Mouse (Mus musculus) kidney, postnatal 4 days (tissue): ENCODE measurements around the gene Cd47.
A peak's percentile ranks its signal among the peaks of the same experiment; 100 is the strongest.

ENCODE experiments used
- DNase-seq, 2 experiments: peaks; one replicate each; pipeline ENCODE4 v3.0.0; 2021; ENCODE audit warnings: mixed read lengths in 2 of 2

Gene Cd47

GRCm38 (mm10) chr16:49799597-49800561 lies at the start of gene Cd47:
Gene Cd47 (plus strand): TSS chr16:49800533.
- DNase-seq: peak; percentile 17 to 50

GRCm38 (mm10) chr16:49752906-49753305 lies 47.4 kb upstream of the Cd47 start:
- DNase-seq: no peak

GRCm38 (mm10) chr16:49753318-49753717 lies 47.0 kb upstream of the Cd47 start:
- DNase-seq: no peak

- no peak for DNase-seq
Observed at GRCm38 (mm10) chr16:49760517-49761203, 39.7 kb upstream of the Cd47 start.

- DNase-seq: no peak
Observed at GRCm38 (mm10) chr16:49761981-49762380, 38.4 kb upstream of the Cd47 start.

- DNase-seq: peak; percentile 41 to 53
Observed at GRCm38 (mm10) chr16:49766326-49766725, 34.0 kb upstream of the Cd47 start.

- no peak for DNase-seq
Observed at GRCm38 (mm10) chr16:49768491-49769031, 31.8 kb upstream of the Cd47 start.

DNA sequence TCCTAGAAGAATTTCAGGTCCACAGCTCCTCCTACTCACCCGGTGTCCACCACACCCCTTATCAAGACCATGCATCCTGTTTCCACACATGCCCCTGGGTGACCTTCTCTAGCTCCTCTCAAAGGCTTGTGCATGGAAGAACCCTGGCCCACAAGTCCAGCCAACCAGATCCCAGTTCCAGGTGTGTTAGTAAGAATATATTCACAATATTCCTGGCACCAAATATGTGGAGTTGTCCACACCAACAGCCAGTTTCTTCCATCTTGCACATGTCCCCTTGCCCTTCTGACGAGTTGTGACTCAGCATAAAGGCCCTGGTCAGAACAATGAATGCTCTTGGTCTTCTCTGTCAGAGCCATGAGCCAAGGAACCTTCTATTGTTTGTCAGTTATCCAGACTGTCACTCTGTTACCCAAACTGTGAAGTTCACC lies 30.5 kb upstream of the Cd47 start:
- DNase-seq: no peak

DNA sequence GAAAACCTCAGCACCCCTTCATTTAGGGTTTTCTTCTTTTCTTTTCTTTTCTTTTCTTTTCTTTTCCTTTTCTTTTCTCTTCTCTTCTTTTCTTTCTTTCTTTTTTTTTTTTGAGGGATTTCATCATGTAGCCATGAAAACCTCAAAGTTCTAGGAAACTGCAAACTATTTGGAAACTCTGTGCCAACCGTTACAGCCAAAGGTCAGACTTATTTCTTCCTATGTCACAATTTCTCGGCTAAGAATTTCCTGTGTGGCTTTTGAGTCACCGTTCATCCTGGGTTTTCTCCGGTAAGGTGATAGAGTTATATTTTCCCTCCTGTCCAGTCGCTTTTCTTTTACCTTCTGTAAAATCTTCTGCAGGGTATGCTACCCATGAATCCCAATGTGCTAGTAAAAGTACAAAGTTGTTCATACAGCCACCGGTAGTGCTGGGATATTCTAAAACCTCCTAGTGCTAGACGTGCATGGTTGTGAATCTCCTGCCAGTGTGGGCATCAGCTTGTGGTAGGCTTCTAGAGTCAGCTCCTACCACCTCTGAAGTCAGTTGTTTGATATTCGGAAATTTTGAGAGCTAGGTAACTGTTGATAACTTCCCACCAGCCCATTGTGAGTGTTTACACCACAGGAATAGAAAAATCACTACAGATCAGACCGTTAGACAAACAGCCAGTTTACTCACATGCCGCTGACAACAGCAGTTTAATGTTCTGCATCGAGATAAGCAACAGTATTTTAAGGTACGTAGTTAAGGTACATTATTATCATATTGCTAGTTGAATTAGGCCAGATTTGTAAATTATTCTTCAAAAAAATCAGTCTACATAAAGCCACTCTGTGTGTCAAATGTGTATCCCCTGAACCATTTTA lies 29.8 kb upstream of the Cd47 start:
- no peak for DNase-seq

DNA sequence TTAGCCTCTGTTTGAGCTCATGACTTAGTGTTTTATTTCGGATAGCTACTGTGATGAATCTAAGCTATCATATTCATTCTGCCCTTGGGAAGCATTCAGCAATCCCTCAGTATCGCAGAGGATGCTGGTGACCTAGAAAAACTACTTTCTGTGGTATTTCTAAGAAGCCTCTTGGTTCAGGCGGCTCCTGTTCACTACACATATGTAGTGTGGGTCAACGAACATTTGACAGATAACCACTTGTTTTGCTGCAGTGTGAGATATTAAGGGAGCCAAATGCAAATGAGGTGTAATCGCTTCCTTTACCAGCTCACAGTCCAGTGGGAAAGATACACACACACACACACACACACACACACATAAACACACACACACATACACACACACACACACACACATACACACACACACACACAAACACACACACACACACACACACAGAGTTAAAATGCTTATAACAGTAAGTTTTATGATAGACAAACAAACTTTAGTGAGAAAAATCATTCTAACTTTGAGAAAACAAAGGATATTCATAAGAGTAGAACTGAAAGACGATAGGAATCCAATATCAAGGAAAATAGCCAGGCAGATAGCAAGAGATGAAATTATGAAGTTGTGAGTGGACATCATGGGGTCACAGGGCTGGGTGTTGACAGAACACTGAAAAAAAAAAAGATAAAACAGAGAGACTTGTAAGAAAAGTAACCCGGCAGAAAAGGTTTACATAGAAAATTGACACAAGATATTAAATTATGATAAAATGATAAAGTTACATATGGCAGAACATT lies 28.5 kb upstream of the Cd47 start:
- DNase-seq: no peak

DNA sequence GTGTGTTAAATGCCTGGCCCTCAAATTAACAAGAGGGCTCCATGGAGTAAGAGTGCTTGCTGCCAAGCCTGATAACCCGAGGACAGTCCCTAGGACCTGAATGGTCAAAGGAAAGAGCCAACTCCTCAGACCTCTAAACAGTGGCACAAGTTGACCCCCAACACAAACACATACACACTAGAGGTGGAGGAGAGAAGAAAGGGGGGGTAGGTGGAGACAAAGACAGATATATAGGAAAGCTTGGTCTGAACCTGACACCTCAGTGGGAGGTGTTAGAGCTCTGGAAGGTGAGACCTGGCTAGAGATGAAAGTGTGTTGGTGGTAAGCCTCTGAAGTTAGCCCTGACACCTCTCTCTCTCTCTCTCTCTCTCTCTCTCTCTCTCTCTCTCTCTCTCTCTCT lies 27.8 kb upstream of the Cd47 start:
- no peak for DNase-seq

DNA sequence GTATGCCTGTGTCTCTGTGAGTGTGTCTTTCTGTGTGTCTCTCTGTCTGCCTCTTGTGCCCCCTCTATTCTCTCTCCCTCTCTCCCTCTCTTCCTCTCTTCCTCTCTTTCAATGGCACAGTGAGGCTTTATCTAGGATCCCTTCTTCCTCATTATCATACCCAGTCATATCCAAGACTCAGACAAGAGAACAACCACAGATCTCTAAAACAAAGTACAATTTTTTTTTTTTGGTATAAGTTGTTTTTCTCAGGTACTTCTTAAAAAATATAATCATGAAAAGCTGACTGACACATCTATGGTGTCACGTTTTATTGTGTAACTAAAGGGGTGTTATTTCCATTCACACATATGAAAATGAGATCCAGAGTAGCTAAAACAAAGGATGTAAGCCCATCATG lies 27.3 kb upstream of the Cd47 start:
- DNase-seq: no peak

DNA sequence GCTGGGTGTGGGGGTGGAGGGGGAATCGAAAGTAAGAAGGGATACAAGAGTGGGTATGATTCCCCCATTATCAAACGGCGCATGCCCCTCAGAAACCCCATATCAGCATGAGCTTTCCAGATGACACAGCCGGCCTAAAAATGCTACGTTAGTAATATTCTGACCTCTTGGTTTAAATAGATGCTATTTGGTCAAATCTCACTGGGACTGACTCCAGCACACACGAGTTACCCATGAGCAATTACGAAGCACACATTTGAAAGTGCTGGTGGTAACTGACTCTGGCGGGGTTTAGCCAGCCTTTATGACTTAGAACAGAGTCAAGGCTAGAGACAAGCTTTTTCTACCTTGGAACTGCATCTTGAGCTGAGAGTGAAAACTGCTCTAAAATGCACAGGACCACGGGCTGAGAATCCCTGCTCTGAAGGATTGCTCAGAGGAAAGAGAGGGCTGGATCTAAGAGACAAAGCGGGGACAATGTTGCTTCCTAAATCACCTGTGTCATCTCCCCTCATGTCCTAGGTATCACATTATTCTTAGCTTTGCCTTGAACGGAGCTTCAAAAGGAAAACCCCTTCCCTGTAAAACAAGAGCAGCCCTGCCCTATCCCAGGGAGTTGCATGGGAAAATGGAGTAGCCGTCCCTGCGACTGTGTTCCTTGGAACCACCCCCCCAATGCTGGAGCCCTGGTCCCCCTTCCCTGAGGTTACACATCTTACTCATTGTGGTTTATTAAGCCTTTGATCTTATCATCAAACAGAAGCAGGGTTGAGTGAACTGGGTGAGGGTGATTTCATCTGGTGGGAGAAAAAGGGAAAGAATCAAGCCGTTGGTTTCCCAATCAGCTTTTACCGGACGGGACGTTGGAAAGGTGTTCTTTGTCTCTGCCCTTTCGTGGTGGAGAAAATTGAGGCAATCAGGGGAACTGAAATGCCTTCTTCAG lies 26.0 kb upstream of the Cd47 start:
- DNase-seq: no peak

DNA sequence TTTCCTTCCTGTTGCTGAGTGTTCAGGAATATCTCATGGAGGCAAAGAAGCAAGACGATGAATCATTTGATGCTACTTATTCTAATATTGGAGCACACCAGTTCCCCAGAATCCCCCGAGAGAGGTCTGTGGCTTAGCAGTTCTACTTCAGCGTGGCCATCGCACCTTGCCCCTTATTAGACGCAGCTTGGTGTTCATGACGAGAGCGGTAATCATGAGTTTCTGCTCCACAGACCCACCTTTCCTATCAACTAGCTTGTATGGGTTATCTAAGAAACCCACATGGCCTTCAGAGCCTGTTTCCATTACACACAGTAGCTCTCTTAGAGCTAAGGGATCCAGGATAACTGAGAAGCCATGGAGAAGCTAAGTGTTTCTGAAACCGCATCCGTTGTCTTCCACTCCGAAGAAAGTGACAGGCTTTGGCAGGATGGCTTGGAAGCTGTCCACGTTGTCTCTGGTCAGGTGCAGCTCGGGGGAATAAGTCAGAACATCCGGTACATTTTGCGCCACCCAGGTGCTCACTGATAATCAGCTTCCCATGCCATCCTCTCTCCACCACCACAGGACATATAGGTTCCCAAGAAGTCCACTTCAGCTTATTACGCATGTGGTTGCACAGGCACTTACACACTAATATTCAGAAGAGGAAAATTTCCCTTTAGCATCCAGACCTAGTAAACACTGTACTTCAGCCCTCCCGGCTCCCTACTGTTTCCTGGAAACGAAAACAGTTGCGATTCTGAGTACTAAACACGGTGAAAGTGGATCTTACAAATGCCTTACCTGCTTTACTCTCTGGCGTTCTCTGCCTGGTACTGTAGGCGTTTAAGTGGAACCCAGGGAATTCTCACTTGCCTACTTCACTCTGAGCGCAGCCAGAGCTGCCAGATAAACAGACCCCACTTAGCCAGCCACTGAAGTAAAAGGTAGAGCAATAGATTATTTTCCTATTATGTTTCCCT lies 25.0 kb upstream of the Cd47 start:
- DNase-seq: no peak

GRCm38 (mm10) chr16:49776981-49777380 lies 23.4 kb upstream of the Cd47 start:
- no peak for DNase-seq

DNA sequence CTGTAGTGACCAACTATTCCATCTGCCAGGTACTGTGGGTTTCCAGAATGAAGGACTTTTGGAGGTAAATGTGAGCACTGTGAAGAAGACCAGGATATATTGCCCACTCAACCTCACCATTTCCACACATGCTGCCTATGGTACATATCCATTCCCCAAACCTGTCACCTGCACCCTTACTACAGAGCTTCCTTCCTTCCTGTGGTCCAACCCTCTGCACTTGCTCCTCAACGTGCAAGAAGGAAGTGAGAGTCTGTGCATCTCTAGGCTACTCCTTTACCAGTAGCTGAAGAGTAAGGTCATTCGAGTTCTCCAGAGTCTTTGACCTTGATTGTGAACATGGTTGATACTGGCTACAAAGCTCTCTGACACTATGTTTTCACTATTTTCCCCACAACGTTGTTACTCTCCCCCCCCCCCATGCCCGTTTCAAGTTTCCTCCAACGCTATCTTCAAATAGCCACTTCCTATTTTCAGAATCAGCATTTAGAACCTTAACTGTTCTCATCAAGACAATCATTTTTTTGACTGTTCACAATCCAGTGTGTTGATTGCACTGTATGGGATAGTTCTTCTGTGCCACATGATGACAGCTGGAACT lies 18.7 kb upstream of the Cd47 start:
- no peak for DNase-seq

- DNase-seq: no peak
Observed at GRCm38 (mm10) chr16:49783369-49783768, 17.0 kb upstream of the Cd47 start.

DNA sequence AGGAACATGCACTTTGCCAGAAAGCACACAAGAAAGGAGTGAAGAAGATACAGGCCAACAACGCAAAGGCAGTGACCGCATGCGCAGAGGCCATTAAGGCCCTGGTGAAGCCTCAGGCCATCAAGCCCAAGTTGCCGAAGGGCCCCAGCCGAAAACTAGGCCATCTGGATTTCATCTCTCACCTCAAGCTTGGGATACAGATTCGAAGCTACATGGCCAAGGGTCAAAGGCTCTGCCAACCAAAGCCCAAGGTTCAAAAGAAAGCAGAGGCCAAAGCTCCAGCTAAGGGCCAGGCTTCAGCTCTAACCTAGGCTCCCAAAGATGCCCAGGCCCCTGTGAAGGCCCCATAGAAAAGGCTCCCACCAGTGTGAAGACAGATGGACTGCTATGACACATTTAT lies 14.2 kb upstream of the Cd47 start:
- DNase-seq: no peak

GRCm38 (mm10) chr16:49787714-49788113 lies 12.6 kb upstream of the Cd47 start:
- DNase-seq: no peak
